7 mouse cellular contexts compared by ENCODE assay signal in the genomic region with DNA sequence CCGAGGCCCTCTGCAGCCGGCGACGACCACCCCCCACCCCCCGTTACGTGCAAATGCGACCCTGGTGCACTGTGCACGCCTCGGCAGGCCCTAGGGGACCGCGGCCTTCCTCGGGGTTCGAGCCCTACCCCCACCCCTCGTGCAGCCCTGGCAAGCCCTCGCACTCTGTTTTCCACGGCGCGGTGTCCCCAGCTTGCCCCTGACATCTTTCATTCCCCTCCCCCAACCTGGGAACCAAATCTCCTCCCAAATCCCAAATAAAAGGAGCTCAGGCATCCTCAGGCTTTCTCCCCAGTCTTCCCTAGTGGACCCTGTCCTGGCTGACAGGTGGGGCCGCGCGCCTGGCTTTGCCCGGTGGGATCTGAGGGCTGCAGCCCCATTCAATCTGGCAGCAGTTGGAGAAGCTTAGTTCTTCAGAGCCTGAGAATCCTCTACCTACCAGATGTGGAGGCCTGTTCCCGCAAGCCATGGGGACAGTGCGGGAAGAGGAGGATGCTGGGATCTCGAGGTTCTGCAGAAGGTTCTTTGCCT. TPM values are rescaled to one million over a fixed set of nuclear protein-coding genes. Genes with fewer than 3 reads are reported as not detected.
A peak's percentile ranks its signal among the peaks of the same experiment; 100 is the strongest.
DNase-seq lines count a peak whose midpoint lies in the region; ATAC-seq and TF ChIP-seq lines count a peak whose summit lies in the region.

A gene (minus strand): TSS at position 478 of the 531 bp plus-strand sequence.

- H3K9me3 ChIP-seq in intestine, postnatal 0 days (ENCODE audit: control insufficient read depth), result no peaks in the 10 kb centered on the region

- no peak for TF ChIP-seq CTCF in bone marrow macrophage, adult 2 months (IDR thresholded peaks at IDR 0.05; ENCODE audit: low read depth, low read length)
- no peak for TF ChIP-seq CTCF in intestine, postnatal 0 days (IDR thresholded peaks at IDR 0.05; ENCODE audit: low read depth)

- WGBS in intestine, postnatal 0 days, result 1% methylated on average over 20 of the region's 25 CpGs

- peak within 1 kb of the TSS; percentile 65 for H3K9ac ChIP-seq in intestine, postnatal 0 days (ENCODE audit: low read depth, low read length)

- 0 out of 2 replicates have a peak within 1 kb of the TSS, but pooled peaks have one; percentile 15 for H3K27ac ChIP-seq in bone marrow macrophage, adult 2 months (ENCODE audit: insufficient read depth, low read depth, low read length)
- H3K27ac ChIP-seq in intestine, postnatal 0 days (ENCODE audit: low read depth, low read length), result peak within 1 kb of the TSS; percentile 71

- intact Hi-C loops in gastrocnemius, postnatal 36 days (cut with DNase I), result no loop called here

- peak; percentile 38 for DNase-seq in right cerebral cortex, postnatal 25 days
- no peak for DNase-seq in right cerebral cortex, postnatal 4 days
- no peak for DNase-seq in gastrocnemius, postnatal 36 days
- peak; percentile 10 for DNase-seq in mesoderm, embryonic 11.5 days (ENCODE audit: low read depth, low spot score)
- no peak for DNase-seq in natural killer cell, adult 2 months (ENCODE audit: low spot score in 2 of 2)

- peak; percentile 37 for ATAC-seq in intestine, postnatal 0 days

- no peak for TF ChIP-seq POLR2A in bone marrow macrophage, adult 2 months (IDR thresholded peaks at IDR 0.05; ENCODE audit: borderline replicate concordance, low read depth, low read length)

- peak within 1 kb of the TSS; percentile 96 for H3K4me2 ChIP-seq in intestine, postnatal 0 days (replicated peaks; ENCODE audit: low read depth)

- H3K4me1 ChIP-seq in bone marrow macrophage, adult 2 months (ENCODE audit: control insufficient read depth, insufficient read depth, low read length), result peaks cover 15% of the 10 kb centered on the region
- no peaks in the 10 kb centered on the region for H3K4me1 ChIP-seq in intestine, postnatal 0 days (replicated peaks; ENCODE audit: control insufficient read depth, insufficient read depth, low read length)

- H3K4me3 ChIP-seq in bone marrow macrophage, adult 2 months (ENCODE audit: insufficient read depth, low read length), result peak within 1 kb of the TSS; percentile 68
- peak within 1 kb of the TSS; percentile 74 for H3K4me3 ChIP-seq in intestine, postnatal 0 days (ENCODE audit: low read depth, low read length)

- peaks cover 5% of the 10 kb centered on the region; the same call in 1 of the 2 replicates for H3K36me3 ChIP-seq in intestine, postnatal 0 days (ENCODE audit: control insufficient read depth, insufficient read depth)

- no peaks in the 10 kb centered on the region for H3K27me3 ChIP-seq in intestine, postnatal 0 days (replicated peaks; ENCODE audit: control insufficient read depth, insufficient read depth, low read length)

RNA-seq across cellular contexts. Expression of the gene that starts here (rescaled TPM):
- polyA plus RNA-seq in bone marrow macrophage, adult 2 months (2012; ENCODE audit: insufficient read depth, insufficient read length, missing spikeins), result 25.8 and 32.2 TPM in 2 replicates
- total RNA-seq in gastrocnemius, postnatal 36 days (2021), result 100 to 1,000 TPM in 1 of 2 experiments, 10 to 100 TPM in 1; 74.6 to 112 TPM
- polyA plus RNA-seq in intestine, postnatal 0 days (2015; fragmentation: Nextera tagmentation; extraction: Ambion mirVana), result 18.9 and 19.4 TPM in 2 replicates

Comparison
In these comparisons a context has a peak if more than half of its experiments do, and no peak if none do; other contexts are left out.
1. DNase-seq: peak in right cerebral cortex, postnatal 25 days (single experiment) and mesoderm, embryonic 11.5 days (single experiment); none in right cerebral cortex, postnatal 4 days (single experiment), gastrocnemius, postnatal 36 days (0 of 2) and natural killer cell, adult 2 months (0 of 2).